Mouse (Mus musculus) MEL (cell line): Measurements from ENCODE around the gene Actn1. TPM values are rescaled to one million over a fixed set of nuclear protein-coding genes. Genes with fewer than 3 reads are reported as not detected.

Source experiments
- DNase-seq: peaks from one replicate; pipeline ENCODE4 v3.0.0; 2011; ENCODE audit warnings: low read depth, low spot score
- H3K27ac ChIP-seq: 2 replicates; pipeline ENCODE4 v1.5.1; 2012; ENCODE audit warnings: low read depth, mild to moderate bottlenecking, control low read depth, low read length, moderate library complexity; ENCODE audit not compliant: control insufficient read depth
- H3K27me3 ChIP-seq, 2 experiments: fragments of 150-350 bp in 1 of 2; sonication (generic) in 1 of 2; 2 replicates each; pipeline ENCODE4 v1.6.1; 2012; ENCODE audit warnings: low read length in 2 of 2, mild to moderate bottlenecking in 2 of 2, improper control_type of control experiment in 1 of 2, moderate library complexity in 1 of 2; ENCODE audit not compliant: insufficient read depth in 2 of 2, control insufficient read depth in 1 of 2
- H3K36me3 ChIP-seq, 2 experiments: 2 replicates each; pipeline ENCODE4 v1.6.1; 2012 to 2014; ENCODE audit warnings: low read length in 2 of 2, improper control_type of control experiment in 1 of 2, inconsistent platforms in 1 of 2, mild to moderate bottlenecking in 1 of 2; ENCODE audit not compliant: insufficient read depth in 2 of 2, control insufficient read depth in 1 of 2
- H3K4me1 ChIP-seq, 2 experiments: fragments of 150-350 bp in 1 of 2; sonication (generic) in 1 of 2; 2 replicates each; pipeline ENCODE4 v1.6.1; 2012; ENCODE audit warnings: low read length in 2 of 2, improper control_type of control experiment in 1 of 2, mild to moderate bottlenecking in 1 of 2; ENCODE audit not compliant: insufficient read depth in 2 of 2, control insufficient read depth in 1 of 2
- H3K4me3 ChIP-seq, 2 experiments: fragments of 150-350 bp in 1 of 2; sonication (generic) in 1 of 2; 2 replicates each; pipeline ENCODE4 v1.5.1; 2012; ENCODE audit warnings: low read depth in 2 of 2, low read length in 2 of 2, mild to moderate bottlenecking in 2 of 2, moderate library complexity in 2 of 2, control low read depth in 1 of 2, improper control_type of control experiment in 1 of 2; ENCODE audit not compliant: control insufficient read depth in 1 of 2, insufficient read depth in 1 of 2
- H3K79me2 ChIP-seq: 2 replicates; pipeline ENCODE4 v1.6.1; 2012; ENCODE audit warnings: mild to moderate bottlenecking, low read length, moderate library complexity; ENCODE audit not compliant: control insufficient read depth, poor library complexity, insufficient read depth
- H3K9ac ChIP-seq: 2 replicates; pipeline ENCODE4 v1.6.1; 2012; ENCODE audit warnings: low read depth, mild to moderate bottlenecking, control low read depth, low read length, moderate library complexity; ENCODE audit not compliant: control insufficient read depth, poor library complexity, severe bottlenecking
- H3K9me3 ChIP-seq: fragments of 150-350 bp; sonication (generic); replicated peaks from 2 replicates; pipeline ENCODE4 v1.6.1; 2012; ENCODE audit warnings: mild to moderate bottlenecking, low read length, improper control_type of control experiment, moderate library complexity; ENCODE audit not compliant: insufficient read depth
- BHLHE40 ChIP-seq: IDR thresholded peaks from 2 replicates; pipeline ENCODE4 v1.6.1; 2012; ENCODE audit warnings: low read depth, mild to moderate bottlenecking, inconsistent platforms, low read length, improper control_type of control experiment, borderline replicate concordance
- CHD1 ChIP-seq: IDR thresholded peaks from 2 replicates; pipeline ENCODE4 v1.6.1; 2012; ENCODE audit warnings: low read depth, mild to moderate bottlenecking, inconsistent platforms, low read length, improper control_type of control experiment
- CHD2 ChIP-seq: IDR thresholded peaks from 2 replicates; pipeline ENCODE4 v1.6.1; 2011; ENCODE audit warnings: low read length, improper control_type of control experiment
- CTCF ChIP-seq, 3 experiments: IDR thresholded peaks in 2 of 3; conservative IDR thresholded peaks in 1 of 3; 2 replicates each; pipeline ENCODE4 v1.5.1; 2011 to 2012; ENCODE audit warnings: low read length in 3 of 3, low read depth in 2 of 3, mild to moderate bottlenecking in 2 of 3, improper control_type of control experiment in 1 of 3, inconsistent platforms in 1 of 3, mixed read lengths in 1 of 3, moderate library complexity in 1 of 3; ENCODE audit not compliant: control insufficient read depth in 1 of 3, insufficient read depth in 1 of 3, poor library complexity in 1 of 3, severe bottlenecking in 1 of 3
- ELF1 ChIP-seq: IDR thresholded peaks from 2 replicates; pipeline ENCODE4 v1.6.1; 2014; ENCODE audit warnings: low read depth, mild to moderate bottlenecking, inconsistent platforms, low read length, improper control_type of control experiment, moderate library complexity
- EP300 ChIP-seq, 2 experiments: IDR thresholded peaks; 2 replicates each; pipeline ENCODE4 v1.6.1; 2011; ENCODE audit warnings: improper control_type of control experiment in 2 of 2, low read length in 2 of 2, low read depth in 1 of 2, mild to moderate bottlenecking in 1 of 2
- HCFC1 ChIP-seq: IDR thresholded peaks from 2 replicates; pipeline ENCODE4 v1.6.1; 2012; ENCODE audit warnings: low read depth, mild to moderate bottlenecking, inconsistent platforms, low read length, improper control_type of control experiment, moderate library complexity
- JUND ChIP-seq: IDR thresholded peaks from 2 replicates; pipeline ENCODE4 v1.6.1; 2011; ENCODE audit warnings: low read depth, mild to moderate bottlenecking, improper control_type of control experiment, low read length
- KAT2A ChIP-seq: conservative IDR thresholded peaks from 2 replicates; pipeline ENCODE4 v1.6.1; 2012; ENCODE audit warnings: low read depth, low read length, improper control_type of control experiment, inconsistent platforms
- MAFK ChIP-seq: IDR thresholded peaks from 2 replicates; pipeline ENCODE4 v1.6.1; 2011; ENCODE audit warnings: low read depth, mild to moderate bottlenecking, low read length, improper control_type of control experiment, borderline replicate concordance
- MAX ChIP-seq: IDR thresholded peaks from 2 replicates; pipeline ENCODE4 v1.6.1; 2011; ENCODE audit warnings: low read length, improper control_type of control experiment
- MAZ ChIP-seq: IDR thresholded peaks from 2 replicates; pipeline ENCODE4 v1.6.1; 2012; ENCODE audit warnings: low read depth, mild to moderate bottlenecking, inconsistent platforms, low read length, improper control_type of control experiment
- MEF2A ChIP-seq: IDR thresholded peaks from 2 replicates; pipeline ENCODE4 v1.6.1; 2014; ENCODE audit warnings: low read depth, mild to moderate bottlenecking, inconsistent platforms, low read length, improper control_type of control experiment; ENCODE audit not compliant: poor library complexity, insufficient replicate concordance, severe bottlenecking; ENCODE audit errors: extremely low read depth
- MYB ChIP-seq: IDR thresholded peaks from 2 replicates; pipeline ENCODE4 v1.6.1; 2011; ENCODE audit warnings: mild to moderate bottlenecking, low read depth, low read length, improper control_type of control experiment
- MYC ChIP-seq: IDR thresholded peaks from 2 replicates; pipeline ENCODE4 v1.6.1; 2011; ENCODE audit warnings: low read depth, mild to moderate bottlenecking, low read length, improper control_type of control experiment, moderate library complexity
- NELFE ChIP-seq: IDR thresholded peaks from 2 replicates; pipeline ENCODE4 v1.6.1; 2011; ENCODE audit warnings: low read depth, low read length, improper control_type of control experiment
- NRF1 ChIP-seq: IDR thresholded peaks from 2 replicates; pipeline ENCODE4 v1.6.1; 2014; ENCODE audit warnings: low read depth, mild to moderate bottlenecking, inconsistent platforms, low read length, improper control_type of control experiment, moderate library complexity; ENCODE audit not compliant: poor library complexity, insufficient read depth, severe bottlenecking
- POLR2A ChIP-seq, 2 experiments: IDR thresholded peaks; 2 replicates each; pipeline ENCODE4 v1.6.1; 2011 to 2012; ENCODE audit warnings: low read length in 2 of 2, mild to moderate bottlenecking in 2 of 2, control low read depth in 1 of 2, improper control_type of control experiment in 1 of 2, low read depth in 1 of 2, moderate library complexity in 1 of 2; ENCODE audit not compliant: control insufficient read depth in 1 of 2, insufficient read depth in 1 of 2, poor library complexity in 1 of 2
- POLR2AphosphoS2 ChIP-seq: IDR thresholded peaks from 2 replicates; pipeline ENCODE4 v1.6.1; 2011; ENCODE audit warnings: low read length, improper control_type of control experiment
- POLR2AphosphoS5 ChIP-seq: IDR thresholded peaks from 2 replicates; pipeline ENCODE4 v1.6.1; 2012; ENCODE audit warnings: low read depth, borderline replicate concordance, mild to moderate bottlenecking, inconsistent platforms, low read length, moderate library complexity, mixed read lengths
- SIN3A ChIP-seq: IDR thresholded peaks from 2 replicates; pipeline ENCODE4 v1.6.1; 2012; ENCODE audit warnings: low read length, improper control_type of control experiment, inconsistent platforms
- TAL1 ChIP-seq: IDR thresholded peaks from 2 replicates; pipeline ENCODE4 v1.6.1; 2012; ENCODE audit warnings: mild to moderate bottlenecking, inconsistent platforms, low read length, moderate library complexity, mixed read lengths
- TBP ChIP-seq: IDR thresholded peaks from 2 replicates; pipeline ENCODE4 v1.8.0; 2011; ENCODE audit warnings: low read depth, low read length, improper control_type of control experiment
- TCF12 ChIP-seq: IDR thresholded peaks from 2 replicates; pipeline ENCODE4 v1.6.1; 2014; ENCODE audit warnings: low read depth, mild to moderate bottlenecking, inconsistent platforms, low read length, improper control_type of control experiment, moderate library complexity
- USF1 ChIP-seq: IDR thresholded peaks from 2 replicates; pipeline ENCODE4 v1.6.1; 2014; ENCODE audit warnings: low read depth, mild to moderate bottlenecking, inconsistent platforms, low read length, improper control_type of control experiment, moderate library complexity
- USF2 ChIP-seq, 2 experiments: IDR thresholded peaks; 2 replicates each; pipeline ENCODE4 v1.6.1; 2011 to 2012; ENCODE audit warnings: improper control_type of control experiment in 2 of 2, low read length in 2 of 2, borderline replicate concordance in 1 of 2, inconsistent platforms in 1 of 2, low read depth in 1 of 2, mild to moderate bottlenecking in 1 of 2; ENCODE audit not compliant: insufficient read depth in 1 of 2
- ZC3H11A ChIP-seq: IDR thresholded peaks from 2 replicates; pipeline ENCODE4 v1.6.1; 2012; ENCODE audit warnings: low read depth, mild to moderate bottlenecking, inconsistent platforms, low read length, improper control_type of control experiment
- ZMIZ1 ChIP-seq: IDR thresholded peaks from 2 replicates; pipeline ENCODE4 v1.6.1; 2012; ENCODE audit warnings: low read depth, mild to moderate bottlenecking, inconsistent platforms, low read length, improper control_type of control experiment, moderate library complexity
- ZNF384 ChIP-seq: IDR thresholded peaks from 2 replicates; pipeline ENCODE4 v1.6.1; 2012; ENCODE audit warnings: low read depth, mild to moderate bottlenecking, inconsistent platforms, low read length, improper control_type of control experiment
- polyA plus RNA-seq, 2 experiments: library from polyadenylated mRNA; stranded (reverse) in 1 of 2; unstranded in 1 of 2; fragments of >175 nt in 1 of 2; fragments of >200 nt in 1 of 2; gene quantifications; 2 replicates each; pipeline versions ENCODE4 v1.2.1 to v1.2.4; 2012; ENCODE audit warnings: low replicate concordance in 2 of 2, low read depth in 1 of 2; ENCODE audit not compliant: insufficient read length in 2 of 2, insufficient read depth in 1 of 2, missing spikeins in 1 of 2
- total RNA-seq: library from RNA; depleted of rRNA; stranded (reverse); fragments of 300-350 nt; gene quantifications from 2 replicates; pipeline ENCODE4 v1.2.3, GENCODE M21; 2012

The Actn1 gene
- total and polyA plus RNA-seq, 3 experiments, result 7.8 to 27.0 TPM; not detected in 1

- no peak overlapping the region for H3K9ac ChIP-seq
- H3K4me1 ChIP-seq, result peaks cover 12 to 32% of the 10 kb centered on the region in 2 experiments
- H3K27me3 ChIP-seq, result no peaks in the 10 kb centered on the region
- no peaks in the 10 kb centered on the region for H3K79me2 ChIP-seq
- TF ChIP-seq CTCF (IDR thresholded peaks at IDR 0.05 in 2 of 3, conservative IDR thresholded peaks at IDR 0.05 in 1 of 3; ENCODE audit: control insufficient read depth in 1 of 3, insufficient read depth in 1 of 3, low read depth in 2 of 3, low read length in 3 of 3, poor library complexity in 1 of 3, severe bottlenecking in 1 of 3) (no peak), MYB (no peak), TBP (no peak), ELF1 (no peak), NRF1 (no peak), ZMIZ1 (no peak), JUND (no peak), MAFK (no peak), TAL1 (no peak), ZNF384 (no peak), CHD2 (no peak), TCF12 (no peak), EP300 (IDR thresholded peaks at IDR 0.05; ENCODE audit: low read depth in 1 of 2, low read length in 2 of 2) (no peak), MAX (no peak), POLR2AphosphoS5 (no peak), POLR2A (IDR thresholded peaks at IDR 0.05; ENCODE audit: control insufficient read depth in 1 of 2, insufficient read depth in 1 of 2, low read depth in 1 of 2, low read length in 2 of 2, poor library complexity in 1 of 2) (no peak), MYC (no peak), SIN3A (no peak), HCFC1 (no peak)
- no peak for DNase-seq
- H3K36me3 ChIP-seq, result peaks cover 0 to 16% of the 10 kb centered on the region in 2 experiments; a peak in 2 of 4 replicates
- no peaks in the 10 kb centered on the region for H3K9me3 ChIP-seq
- H3K4me3 ChIP-seq, result no peak overlapping the region
- H3K27ac ChIP-seq, result no peak overlapping the region
These were observed 43.1 kb downstream of the Actn1 start for GRCm38 (mm10) chr12:80217049-80217448.

- Histone ChIP-seq H3K9ac (no peak overlapping the region), H3K9me3 (no peaks in the 10 kb centered on the region), H3K4me3 (no peak overlapping the region), H3K4me1 (peaks cover 12 to 32% of the 10 kb centered on the region in 2 experiments), H3K27me3 (no peaks in the 10 kb centered on the region)
- peak; percentile 42 for DNase-seq
- TF ChIP-seq CHD1 (no peak), MAZ (no peak), POLR2AphosphoS2 (no peak), NELFE (no peak), JUND (no peak), ZC3H11A (no peak), BHLHE40 (peak; percentile 84), TCF12 (no peak), MAX (peak; percentile 65; the same call in 1 of the 2 replicates), MEF2A (no peak), HCFC1 (no peak), NRF1 (no peak), USF2 (IDR thresholded peaks at IDR 0.05; ENCODE audit: borderline replicate concordance in 1 of 2, insufficient read depth in 1 of 2, low read depth in 1 of 2, low read length in 2 of 2) (peak; percentile 30 to 74; a peak in 2 of 4 replicates), KAT2A (no peak), USF1 (peak; percentile 94)
- TF ChIP-seq, all 39 proteins: peak for 4
- Histone ChIP-seq H3K36me3 (peaks cover 0 to 16% of the 10 kb centered on the region in 2 experiments; a peak in 2 of 4 replicates), H3K79me2 (no peaks in the 10 kb centered on the region), H3K27ac (no peak overlapping the region)
These were observed 43.8 kb downstream of the Actn1 start for GRCm38 (mm10) chr12:80216258-80216881.
